In the genomic region with DNA sequence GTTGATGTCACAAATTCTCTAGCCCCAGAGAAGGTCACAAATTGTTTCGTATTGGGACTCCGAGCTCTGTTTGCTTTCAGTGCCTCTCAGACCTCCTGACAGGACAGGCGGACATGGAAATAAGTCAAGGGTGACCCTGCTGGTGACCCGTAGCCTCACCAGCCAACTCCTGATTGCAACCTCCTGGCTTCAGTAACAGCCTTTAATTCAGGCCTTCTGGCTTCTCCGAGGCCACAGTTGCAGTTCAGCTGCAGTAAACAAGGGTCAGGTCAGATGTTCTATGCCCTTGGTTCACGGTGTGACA, we compare ENCODE assay signal across 18 mouse cellular contexts. TPM values are rescaled to one million over a fixed set of nuclear protein-coding genes. Genes with fewer than 3 reads are reported as not detected.
DNase-seq lines count a peak whose midpoint lies in the region; ATAC-seq lines count a peak whose summit lies in the region.
"Had no signal": no experiment of that assay in that cellular context is flagged by ENCODE, and none has a peak within 500 bp of the region (broad histone marks: within the 10 kb centered on the region; RNA-seq: fewer than 3 reads in every experiment).

No protein-coding gene starts in this region.

- DNase-seq in forebrain, embryonic 10.5 days (ENCODE audit: extremely low spot score, low spot score) = no peak
- peak; percentile 41 for DNase-seq in midbrain, embryonic 10.5 days (ENCODE audit: low spot score)
- DNase-seq in hindbrain, embryonic 14.5 days (ENCODE audit: low spot score) = no peak
- peak; percentile 14 for DNase-seq in yolk sac, embryonic 10.5 days (ENCODE audit: low spot score)
- no peak for DNase-seq in right cerebral cortex, adult 2 months (ENCODE audit: low spot score in 2 of 2)
- DNase-seq: cerebellum, adult 11-12 months; gastrocnemius, postnatal 14 days; heart, postnatal 14 days; kidney, postnatal 14 days; lung, postnatal 14 days; thymus, postnatal 14 days had no signal

- H3K4me3 ChIP-seq in forebrain, embryonic 10.5 days = no peak overlapping the region
- H3K4me3 ChIP-seq in forebrain, embryonic 16.5 days (replicated peaks; ENCODE audit: low read length) = no peak overlapping the region
- H3K4me3 ChIP-seq in midbrain, embryonic 10.5 days = no peak overlapping the region
- H3K4me3 ChIP-seq in midbrain, embryonic 16.5 days (ENCODE audit: low read depth, low read length) = no peak overlapping the region
- H3K4me3 ChIP-seq in hindbrain, embryonic 14.5 days (replicated peaks; ENCODE audit: low read length) = no peak overlapping the region
- H3K4me3 ChIP-seq: heart, embryonic 10.5 days; intestine, embryonic 15.5 days; limb, embryonic 13.5 days; neural tube, embryonic 13.5 days had no signal

- no peaks in the 10 kb centered on the region for H3K36me3 ChIP-seq in forebrain, embryonic 10.5 days (replicated peaks)
- H3K36me3 ChIP-seq in forebrain, embryonic 16.5 days (ENCODE audit: control insufficient read depth, insufficient read depth) = no peaks in the 10 kb centered on the region
- H3K36me3 ChIP-seq in midbrain, embryonic 10.5 days = no peaks in the 10 kb centered on the region
- no peaks in the 10 kb centered on the region for H3K36me3 ChIP-seq in midbrain, embryonic 16.5 days (ENCODE audit: control insufficient read depth, insufficient read depth, low read length)
- H3K36me3 ChIP-seq in hindbrain, embryonic 14.5 days (replicated peaks; ENCODE audit: control insufficient read depth, insufficient read depth) = no peaks in the 10 kb centered on the region
- H3K36me3 ChIP-seq: heart, embryonic 10.5 days; intestine, embryonic 15.5 days; limb, embryonic 13.5 days; neural tube, embryonic 13.5 days had no signal

- ATAC-seq in forebrain, embryonic 16.5 days = no peak
- ATAC-seq in midbrain, embryonic 16.5 days = no peak
- no peak for ATAC-seq in hindbrain, embryonic 14.5 days (ENCODE audit: low FRiP score)
- ATAC-seq: intestine, embryonic 15.5 days; Patski had no signal

- peak overlapping the region; percentile 54 for H3K27ac ChIP-seq in forebrain, embryonic 10.5 days
- no peak overlapping the region for H3K27ac ChIP-seq in forebrain, embryonic 16.5 days (ENCODE audit: low read length)
- peak overlapping the region; percentile 85 for H3K27ac ChIP-seq in midbrain, embryonic 10.5 days (replicated peaks)
- H3K27ac ChIP-seq in midbrain, embryonic 16.5 days (ENCODE audit: low read length) = no peak overlapping the region
- H3K27ac ChIP-seq in hindbrain, embryonic 14.5 days = peak overlapping the region; percentile 56
- H3K27ac ChIP-seq: heart, embryonic 10.5 days; intestine, embryonic 15.5 days; limb, embryonic 13.5 days; neural tube, embryonic 13.5 days had no signal

- no peaks in the 10 kb centered on the region for H3K9me3 ChIP-seq in forebrain, embryonic 10.5 days
- H3K9me3 ChIP-seq in forebrain, embryonic 16.5 days (ENCODE audit: control insufficient read depth, low read length) = no peaks in the 10 kb centered on the region
- no peaks in the 10 kb centered on the region for H3K9me3 ChIP-seq in midbrain, embryonic 10.5 days (replicated peaks)
- H3K9me3 ChIP-seq in midbrain, embryonic 16.5 days (replicated peaks; ENCODE audit: control insufficient read depth, low read length, poor library complexity, severe bottlenecking) = no peaks in the 10 kb centered on the region
- no peaks in the 10 kb centered on the region for H3K9me3 ChIP-seq in hindbrain, embryonic 14.5 days (ENCODE audit: control insufficient read depth, low read length)
- H3K9me3 ChIP-seq: heart, embryonic 10.5 days; intestine, embryonic 15.5 days; limb, embryonic 13.5 days; neural tube, embryonic 13.5 days had no signal

- H3K27me3 ChIP-seq in forebrain, embryonic 10.5 days (ENCODE audit: poor library complexity, severe bottlenecking) = peaks cover 10% of the 10 kb centered on the region
- H3K27me3 ChIP-seq in forebrain, embryonic 16.5 days (replicated peaks; ENCODE audit: control insufficient read depth, insufficient read depth, low read length) = no peaks in the 10 kb centered on the region
- H3K27me3 ChIP-seq in midbrain, embryonic 10.5 days (ENCODE audit: low read depth, poor library complexity, severe bottlenecking) = peaks cover 36% of the 10 kb centered on the region
- no peaks in the 10 kb centered on the region for H3K27me3 ChIP-seq in midbrain, embryonic 16.5 days (ENCODE audit: control insufficient read depth, insufficient read depth, low read depth, low read length)
- H3K27me3 ChIP-seq in hindbrain, embryonic 14.5 days (ENCODE audit: control insufficient read depth, insufficient read depth, low read length) = no peaks in the 10 kb centered on the region
- H3K27me3 ChIP-seq: intestine, embryonic 15.5 days; limb, embryonic 13.5 days; neural tube, embryonic 13.5 days; Patski had no signal

- H3K4me2 ChIP-seq in forebrain, embryonic 16.5 days (ENCODE audit: low read length) = no peak overlapping the region
- no peak overlapping the region for H3K4me2 ChIP-seq in midbrain, embryonic 16.5 days (ENCODE audit: low read length)
- no peak overlapping the region for H3K4me2 ChIP-seq in hindbrain, embryonic 14.5 days (replicated peaks)
- H3K4me2 ChIP-seq: intestine, embryonic 15.5 days; limb, embryonic 13.5 days; neural tube, embryonic 13.5 days had no signal

- no peak overlapping the region for H3K9ac ChIP-seq in forebrain, embryonic 16.5 days (replicated peaks; ENCODE audit: low read depth, low read length)
- H3K9ac ChIP-seq in midbrain, embryonic 16.5 days (ENCODE audit: low read depth, low read length) = no peak overlapping the region
- no peak overlapping the region for H3K9ac ChIP-seq in hindbrain, embryonic 14.5 days
- H3K9ac ChIP-seq: intestine, embryonic 15.5 days; limb, embryonic 13.5 days; neural tube, embryonic 13.5 days had no signal

- 60% methylated on average over 6 of the region's 6 CpGs for WGBS in forebrain, embryonic 10.5 days
- WGBS in forebrain, embryonic 16.5 days = 70% methylated on average over 6 of the region's 6 CpGs
- 36% methylated on average over 6 of the region's 6 CpGs for WGBS in midbrain, embryonic 10.5 days
- 32% methylated on average over 6 of the region's 6 CpGs for WGBS in midbrain, embryonic 16.5 days
- 22% methylated on average over 6 of the region's 6 CpGs for WGBS in hindbrain, embryonic 14.5 days

- peaks cover 27% of the 10 kb centered on the region for H3K4me1 ChIP-seq in forebrain, embryonic 10.5 days
- no peaks in the 10 kb centered on the region; the same call in 1 of the 2 replicates for H3K4me1 ChIP-seq in forebrain, embryonic 16.5 days (replicated peaks; ENCODE audit: control insufficient read depth, insufficient read depth, low read length)
- H3K4me1 ChIP-seq in midbrain, embryonic 10.5 days = peaks cover 33% of the 10 kb centered on the region
- H3K4me1 ChIP-seq in midbrain, embryonic 16.5 days (ENCODE audit: control insufficient read depth, insufficient read depth, low read length) = 0 out of 2 replicates have a peak, but pooled peaks cover 4% of the 10 kb centered on the region
- 0 out of 2 replicates have a peak, but pooled peaks cover 4% of the 10 kb centered on the region for H3K4me1 ChIP-seq in hindbrain, embryonic 14.5 days (replicated peaks; ENCODE audit: control insufficient read depth, insufficient read depth, low read length)
- H3K4me1 ChIP-seq: heart, embryonic 10.5 days; intestine, embryonic 15.5 days; limb, embryonic 13.5 days had no signal

RNA-seq across cellular contexts. Expression of a gene that starts 45.0 kb away (rescaled TPM):
- 98.1 and 108 TPM in 2 replicates for polyA plus RNA-seq in forebrain, embryonic 10.5 days (2016; fragmentation: Nextera tagmentation; extraction: Ambion mirVana)
- 48.4 and 60.3 TPM in 2 replicates for polyA plus RNA-seq in forebrain, embryonic 16.5 days (2015; fragmentation: Nextera tagmentation; extraction: Ambion mirVana)
- 61.8 and 108 TPM in 2 replicates for polyA plus RNA-seq in midbrain, embryonic 10.5 days (2016; fragmentation: Nextera tagmentation; extraction: Ambion mirVana)
- polyA plus RNA-seq in midbrain, embryonic 16.5 days (2015; fragmentation: Nextera tagmentation; extraction: Ambion mirVana) = 42.4 and 45.9 TPM in 2 replicates
- polyA plus RNA-seq in hindbrain, embryonic 14.5 days (2014; fragmentation: Nextera tagmentation; extraction: Ambion mirVana) = 44.2 and 49.0 TPM in 2 replicates

Comparison
In these comparisons a context has a peak if more than half of its experiments do, and no peak if none do; other contexts are left out.
1. H3K27ac ChIP-seq: peak in forebrain, embryonic 10.5 days (single experiment), midbrain, embryonic 10.5 days (single experiment) and hindbrain, embryonic 14.5 days (single experiment); none in forebrain, embryonic 16.5 days (single experiment) and midbrain, embryonic 16.5 days (single experiment).
2. DNase-seq: peak in midbrain, embryonic 10.5 days (single experiment) and yolk sac, embryonic 10.5 days (single experiment); none in forebrain, embryonic 10.5 days (single experiment), hindbrain, embryonic 14.5 days (single experiment) and right cerebral cortex, adult 2 months (0 of 2).